Mouse (Mus musculus) left cerebral cortex, adult 2 months (tissue): ENCODE measurements at regions not wholly inside any gene's neighbourhood (a gene's known extent, or its start where the extent isn't known, plus 50 kb on each side); places are given as distances from the start of the nearest gene placed in this dataset.

Experiments
- DNase-seq, 2 experiments: peaks; one replicate each; pipeline ENCODE4 v3.0.0; 2021 to 2022; ENCODE audit warnings: low spot score in 2 of 2, mixed read lengths in 1 of 2; ENCODE audit errors: extremely low spot score in 1 of 2
- H3K27ac ChIP-seq: fragments of 200-600 bp; 2 replicates; pipeline ENCODE4 v1.8.1; 2022
- H3K4me3 ChIP-seq: fragments of 200-600 bp; 2 replicates; pipeline ENCODE4 v1.8.1; 2022
- CTCF ChIP-seq: fragments of 200-600 bp; IDR thresholded peaks from 2 replicates; pipeline ENCODE4 v1.8.1; 2022; ENCODE audit warnings: antibody characterized with exemption, mild to moderate bottlenecking, moderate library complexity
- intact Hi-C: fragments of 180-260 bp; cut with DNase I; formaldehyde crosslinking; loops from one replicate; pipeline ENCODE4 v1.15.1; 2025

GRCm38 (mm10) chr16:70952937-70953336 lies 639.2 kb downstream of the Gbe1 start:
- no peak for DNase-seq
- no peak overlapping the region for H3K4me3 ChIP-seq
- H3K27ac ChIP-seq: no peak overlapping the region
- intact Hi-C loops: no loop called here
- TF ChIP-seq CTCF: no peak
